Mouse (Mus musculus) heart, adult 2 months (tissue): ENCODE results near the gene Rft1.

Source experiments
- CTCF ChIP-seq: fragments of 200-600 bp; IDR thresholded peaks from 2 replicates; pipeline ENCODE4 v1.8.1; 2022; ENCODE audit warnings: antibody characterized with exemption, mild to moderate bottlenecking, moderate library complexity
- EP300 ChIP-seq: fragments of 200-500 bp; IDR thresholded peaks from 2 replicates; pipeline ENCODE4 v1.6.1; 2011; ENCODE audit warnings: low read depth, low read length, control low read depth; ENCODE audit not compliant: insufficient read depth
- POLR2A ChIP-seq: fragments of 200-500 bp; IDR thresholded peaks from 2 replicates; pipeline ENCODE4 v1.6.1; 2011; ENCODE audit warnings: mild to moderate bottlenecking, low read depth, low read length, control low read depth; ENCODE audit not compliant: insufficient read depth

DNA sequence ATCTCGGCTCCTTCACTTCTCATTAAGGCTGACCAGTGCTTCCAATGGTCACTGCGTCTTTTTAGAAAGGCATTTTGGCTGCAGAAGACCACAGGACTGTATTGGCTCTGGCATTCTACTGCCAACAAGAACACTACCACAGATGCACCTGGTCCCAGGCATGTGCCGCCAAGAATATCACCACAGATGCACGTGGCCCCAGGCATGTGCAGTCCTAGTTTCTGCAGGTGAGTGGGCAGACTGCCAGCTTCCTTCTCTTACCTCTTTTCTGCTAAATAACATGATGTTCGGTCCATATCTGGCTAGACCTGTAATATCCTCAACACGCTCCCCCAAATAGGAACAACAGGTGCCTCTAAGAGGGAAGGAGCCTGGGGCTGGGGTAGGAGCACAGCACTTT is 46.0 kb upstream of the Rft1 start:
- TF ChIP-seq CTCF (no peak), POLR2A (no peak), EP300 (no peak)
